Mouse (Mus musculus) midbrain, embryonic 15.5 days (tissue): ENCODE measurements at regions not wholly inside any gene's neighbourhood (a gene's known extent, or its start where the extent isn't known, plus 50 kb on each side); places are given as distances from the start of the nearest gene placed in this dataset.
A peak's percentile ranks its signal among the peaks of the same experiment; 100 is the strongest.

Source experiments
- ATAC-seq: fragments of 200-750 bp; cut with Nextera tagmentation; replicated peaks from 2 replicates; pipeline ENCODE4 v1.8.0; 2017; ENCODE audit warnings: moderate TSS enrichment
- H3K27ac ChIP-seq: fragments of 300-500 bp; sonication (generic); 2 replicates; pipeline ENCODE4 v1.5.1; 2015; ENCODE audit warnings: mild to moderate bottlenecking, inconsistent platforms
- H3K27me3 ChIP-seq: fragments of 300-500 bp; sonication (generic); replicated peaks from 2 replicates; pipeline ENCODE4 v1.6.1; 2015; ENCODE audit warnings: inconsistent platforms
- H3K36me3 ChIP-seq: fragments of 300-500 bp; sonication (generic); replicated peaks from 2 replicates; pipeline ENCODE4 v1.6.1; 2015; ENCODE audit warnings: inconsistent platforms
- H3K4me1 ChIP-seq: fragments of 300-500 bp; sonication (generic); 2 replicates; pipeline ENCODE4 v1.6.1; 2015; ENCODE audit warnings: inconsistent platforms
- H3K4me2 ChIP-seq: fragments of 300-500 bp; sonication (generic); 2 replicates; pipeline ENCODE4 v1.6.1; 2015; ENCODE audit warnings: inconsistent platforms, mild to moderate bottlenecking, moderate library complexity
- H3K4me3 ChIP-seq: fragments of 300-500 bp; sonication (generic); 2 replicates; pipeline ENCODE4 v1.5.1; 2015; ENCODE audit warnings: mild to moderate bottlenecking, inconsistent platforms
- H3K9ac ChIP-seq: fragments of 300-500 bp; sonication (generic); 2 replicates; pipeline ENCODE4 v1.6.1; 2015; ENCODE audit warnings: mild to moderate bottlenecking, inconsistent platforms
- H3K9me3 ChIP-seq: fragments of 300-500 bp; sonication (generic); 2 replicates; pipeline ENCODE4 v1.6.1; 2016; ENCODE audit warnings: inconsistent platforms
- WGBS: fragments of 180-500 bp; shearing (Covaris S2); methylation state at CpG from one replicate; pipeline ENCODE4 v1.1.7; 2015; ENCODE audit warnings: mixed read lengths; 5-methylcytosine and 5-hydroxymethylcytosine counted together

DNA sequence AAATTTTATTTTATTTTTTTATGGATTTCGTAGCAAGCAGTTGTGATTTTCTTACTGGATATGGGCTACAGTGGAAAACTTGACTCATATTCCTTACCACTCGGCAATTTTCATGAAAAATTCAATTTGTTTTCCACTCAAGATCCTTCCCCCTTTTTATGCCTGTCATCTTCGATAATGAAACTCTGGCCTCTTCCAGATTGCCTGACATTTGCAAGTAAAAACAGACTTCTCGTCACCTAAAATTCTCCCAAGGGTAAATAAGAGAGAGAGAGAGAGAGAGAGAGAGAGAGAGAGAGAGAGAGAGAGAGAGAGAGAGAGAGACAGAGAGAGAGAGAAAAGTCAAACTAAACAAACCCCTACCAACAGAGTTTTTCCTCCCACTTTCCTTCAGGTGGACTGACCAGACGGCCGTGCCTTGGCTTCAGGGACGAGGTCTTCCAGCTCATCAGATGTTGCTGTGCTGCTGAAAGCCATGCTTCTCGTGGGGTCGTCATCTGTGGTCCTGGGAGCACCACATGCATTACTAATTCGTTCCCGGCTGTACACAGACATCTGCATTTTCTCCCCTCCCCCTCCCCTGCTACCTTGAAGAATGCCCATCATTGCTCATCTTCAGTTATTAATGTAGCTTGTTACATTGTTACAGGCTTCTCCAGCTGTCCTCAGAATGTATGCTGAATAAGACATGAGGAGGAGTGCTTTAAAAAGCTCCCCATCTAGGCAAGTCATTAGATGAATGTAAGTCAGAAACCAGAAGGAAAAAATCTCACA lies 569.4 kb downstream of the Ptprc start:
- Histone ChIP-seq H3K36me3 (no peaks in the 10 kb centered on the region), H3K4me1 (peaks cover 5% of the 10 kb centered on the region; the same call in 1 of the 2 replicates), H3K27me3 (no peaks in the 10 kb centered on the region), H3K4me2 (peak overlapping the region; percentile 38), H3K27ac (peak overlapping the region; percentile 78), H3K4me3 (0 out of 2 replicates have a peak overlapping the region, but pooled peaks have one; percentile 10), H3K9me3 (no peaks in the 10 kb centered on the region), H3K9ac (no peak overlapping the region)
- WGBS = 26% methylated on average over 11 of the region's 11 CpGs
- ATAC-seq = peak; percentile 90

- no peaks in the 10 kb centered on the region for H3K27me3 ChIP-seq
- H3K4me2 ChIP-seq = no peak overlapping the region
- WGBS = 93% methylated on average over 7 of the region's 7 CpGs
- H3K4me3 ChIP-seq = no peak overlapping the region
- no peak overlapping the region for H3K27ac ChIP-seq
- no peak for ATAC-seq
- no peaks in the 10 kb centered on the region for H3K9me3 ChIP-seq
- no peaks in the 10 kb centered on the region for H3K36me3 ChIP-seq
- H3K9ac ChIP-seq = no peak overlapping the region
- no peaks in the 10 kb centered on the region for H3K4me1 ChIP-seq
Observed at GRCm38 (mm10) chr1:137593732-137594131, 581.8 kb downstream of the Ptprc start.

DNA sequence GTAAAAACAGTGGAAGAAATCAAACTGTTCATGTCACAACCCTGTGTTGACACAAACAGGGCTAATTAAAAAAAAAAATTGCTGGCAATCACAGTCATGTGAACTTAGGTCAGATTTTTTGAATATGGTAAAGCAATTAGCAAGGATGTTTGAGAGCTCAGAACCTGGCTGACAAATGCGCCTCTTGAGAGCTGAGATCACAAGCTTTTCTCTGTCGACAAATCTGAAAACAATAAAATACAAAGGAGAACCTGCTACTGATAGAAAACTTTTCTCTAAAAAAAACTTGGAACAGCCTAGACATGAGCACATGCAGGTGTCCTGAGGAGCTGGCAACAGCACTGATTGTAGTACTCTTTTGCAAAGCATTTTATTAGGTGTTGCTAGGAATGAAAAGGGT lies 583.6 kb downstream of the Ptprc start:
- WGBS = 61% methylated on average over 2 of the region's 2 CpGs
- Histone ChIP-seq H3K4me2 (no peak overlapping the region), H3K27ac (no peak overlapping the region), H3K36me3 (no peaks in the 10 kb centered on the region), H3K4me1 (no peaks in the 10 kb centered on the region), H3K9ac (no peak overlapping the region), H3K9me3 (no peaks in the 10 kb centered on the region), H3K4me3 (no peak overlapping the region), H3K27me3 (no peaks in the 10 kb centered on the region)
- ATAC-seq = no peak

DNA sequence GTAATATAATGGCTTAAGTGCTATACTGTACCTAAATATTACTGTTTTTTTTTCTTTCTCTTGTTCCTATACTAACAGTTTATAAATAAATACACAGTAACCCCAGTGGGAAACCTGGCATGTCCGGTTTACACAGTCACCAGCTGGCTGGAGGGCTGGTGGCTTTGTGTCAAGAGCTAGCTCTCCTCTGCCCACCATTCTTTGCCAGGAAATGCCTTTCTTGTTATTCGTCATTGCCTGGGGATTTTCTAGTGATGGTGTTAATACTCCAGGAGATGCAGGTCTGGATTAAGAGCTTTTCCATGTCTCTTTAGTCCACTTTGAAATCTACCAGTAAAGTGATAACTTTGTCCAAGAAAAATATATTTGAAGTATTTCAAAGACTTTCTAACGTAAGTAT lies 584.2 kb downstream of the Ptprc start:
- H3K27me3 ChIP-seq = no peaks in the 10 kb centered on the region
- H3K4me3 ChIP-seq = no peak overlapping the region
- H3K9ac ChIP-seq = no peak overlapping the region
- H3K4me1 ChIP-seq = no peaks in the 10 kb centered on the region
- H3K9me3 ChIP-seq = no peaks in the 10 kb centered on the region
- no peak for ATAC-seq
- H3K36me3 ChIP-seq = no peaks in the 10 kb centered on the region
- H3K4me2 ChIP-seq = no peak overlapping the region
- H3K27ac ChIP-seq = no peak overlapping the region
- WGBS = 50% methylated on average over 3 of the region's 3 CpGs

DNA sequence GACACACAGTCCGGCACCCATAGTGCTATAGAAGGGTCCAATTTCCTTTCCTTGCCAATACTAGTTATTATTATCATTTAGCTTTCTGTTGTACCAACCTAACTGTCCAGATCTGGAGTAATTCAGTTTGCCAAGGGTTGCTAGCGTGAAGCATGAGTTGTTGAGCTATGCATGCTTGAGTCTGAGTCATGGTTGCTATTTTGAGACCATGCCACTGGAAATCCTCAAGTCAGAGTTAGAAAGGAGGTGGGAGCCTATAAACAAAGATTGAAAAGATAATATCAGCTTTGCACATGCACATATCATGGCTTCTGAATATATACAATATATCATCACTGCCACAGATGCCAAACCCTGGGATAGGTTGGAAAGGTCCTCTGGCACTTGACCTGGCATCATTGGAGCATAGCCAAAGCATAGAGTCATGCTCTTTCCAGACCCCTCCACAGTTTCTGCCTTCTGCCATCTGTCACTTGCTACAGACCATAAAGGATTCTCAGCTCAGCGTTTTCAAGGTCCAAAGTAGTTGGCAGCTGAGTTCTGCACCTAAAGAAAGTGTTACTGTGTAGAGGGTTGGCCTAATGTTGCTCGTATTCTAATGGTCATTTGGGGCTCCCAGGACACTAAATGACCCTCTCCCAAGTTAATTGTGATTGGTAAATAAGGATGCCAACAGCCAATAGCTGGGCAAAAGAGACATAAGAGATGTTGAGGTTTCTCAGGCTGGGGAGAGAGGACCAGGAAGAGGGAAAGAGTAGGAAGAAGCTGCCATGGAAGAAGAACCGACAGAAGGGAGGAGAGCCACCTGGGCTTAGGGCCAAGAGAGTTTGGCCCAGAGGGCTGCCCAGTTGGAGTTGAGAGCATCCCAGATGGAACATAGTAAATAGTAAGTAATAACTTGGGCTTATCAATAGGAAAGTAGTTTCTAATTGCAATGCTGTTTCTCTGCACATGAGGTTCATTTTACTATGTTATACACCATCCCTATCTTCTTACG lies 586.9 kb downstream of the Ptprc start:
- Histone ChIP-seq H3K4me2 (no peak overlapping the region), H3K4me1 (no peaks in the 10 kb centered on the region), H3K36me3 (no peaks in the 10 kb centered on the region), H3K4me3 (no peak overlapping the region), H3K27me3 (no peaks in the 10 kb centered on the region), H3K9ac (no peak overlapping the region), H3K27ac (no peak overlapping the region), H3K9me3 (no peaks in the 10 kb centered on the region)
- 87% methylated on average over 6 of the region's 6 CpGs for WGBS
- ATAC-seq = no peak

- Histone ChIP-seq H3K36me3 (no peaks in the 10 kb centered on the region), H3K27me3 (no peaks in the 10 kb centered on the region), H3K4me2 (no peak overlapping the region), H3K9me3 (no peaks in the 10 kb centered on the region), H3K9ac (no peak overlapping the region), H3K27ac (no peak overlapping the region), H3K4me1 (no peaks in the 10 kb centered on the region), H3K4me3 (no peak overlapping the region)
- 87% methylated on average over 12 of the region's 12 CpGs for whole genome bisulfite sequencing
- no peak for ATAC-seq
Observed at GRCm38 (mm10) chr1:137587481-137588228, 587.9 kb downstream of the Ptprc start.

DNA sequence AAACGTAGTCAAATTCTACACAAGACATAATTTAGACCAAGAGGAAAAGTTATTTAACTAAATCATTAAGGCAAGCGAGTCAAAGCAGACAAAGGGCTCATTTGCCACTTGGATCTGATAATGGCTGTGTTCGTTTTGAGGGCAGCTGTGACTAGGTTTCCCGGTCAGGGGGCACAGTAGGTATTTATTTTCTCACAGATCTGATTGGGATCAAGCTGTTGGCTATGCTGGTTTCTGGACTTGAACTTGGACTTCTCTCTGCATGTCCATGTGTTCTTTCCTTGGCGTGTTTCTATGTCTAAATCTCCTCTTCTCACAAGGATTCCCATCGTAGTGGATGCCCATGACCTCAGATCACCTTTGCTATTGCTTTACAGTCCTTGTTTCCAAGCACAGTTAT lies 590.8 kb downstream of the Ptprc start:
- no peak overlapping the region for H3K4me2 ChIP-seq
- no peak overlapping the region for H3K27ac ChIP-seq
- no peaks in the 10 kb centered on the region for H3K4me1 ChIP-seq
- whole genome bisulfite sequencing = 69% methylated on average over 6 of the region's 6 CpGs
- no peak for ATAC-seq
- no peaks in the 10 kb centered on the region for H3K27me3 ChIP-seq
- no peaks in the 10 kb centered on the region for H3K36me3 ChIP-seq
- H3K4me3 ChIP-seq = no peak overlapping the region
- H3K9me3 ChIP-seq = no peaks in the 10 kb centered on the region
- no peak overlapping the region for H3K9ac ChIP-seq

DNA sequence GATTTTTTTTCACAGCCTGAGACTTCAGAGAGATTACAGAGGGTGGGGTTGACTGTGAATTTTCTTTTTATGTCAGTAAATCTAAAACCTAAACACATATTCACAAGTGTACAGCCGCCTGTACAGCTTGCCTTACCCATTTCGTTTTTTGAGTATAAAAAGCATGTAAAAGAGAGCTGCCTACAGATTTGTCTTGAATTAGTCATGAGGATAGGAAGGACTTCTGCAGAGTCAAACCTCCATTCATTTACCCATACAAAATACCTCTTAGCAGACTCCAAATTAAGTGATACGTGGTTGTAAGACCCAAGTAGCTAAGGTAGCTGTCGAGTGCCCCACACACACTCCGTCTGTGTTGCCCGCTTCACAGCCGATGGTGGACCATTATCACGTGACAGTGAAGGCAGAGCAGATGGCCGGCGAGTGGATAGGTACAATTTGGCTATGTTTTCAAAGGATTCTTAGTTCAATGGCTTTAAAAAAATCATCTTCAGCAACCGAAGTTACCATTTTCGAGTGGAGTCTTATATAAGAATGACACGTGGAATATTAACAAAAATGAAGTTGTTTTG lies 591.3 kb downstream of the Ptprc start:
- Histone ChIP-seq H3K27ac (no peak overlapping the region), H3K27me3 (no peaks in the 10 kb centered on the region), H3K36me3 (no peaks in the 10 kb centered on the region), H3K9ac (no peak overlapping the region), H3K4me1 (no peaks in the 10 kb centered on the region), H3K4me3 (no peak overlapping the region), H3K4me2 (no peak overlapping the region), H3K9me3 (no peaks in the 10 kb centered on the region)
- 83% methylated on average over 13 of the region's 13 CpGs for WGBS
- ATAC-seq = no peak

DNA sequence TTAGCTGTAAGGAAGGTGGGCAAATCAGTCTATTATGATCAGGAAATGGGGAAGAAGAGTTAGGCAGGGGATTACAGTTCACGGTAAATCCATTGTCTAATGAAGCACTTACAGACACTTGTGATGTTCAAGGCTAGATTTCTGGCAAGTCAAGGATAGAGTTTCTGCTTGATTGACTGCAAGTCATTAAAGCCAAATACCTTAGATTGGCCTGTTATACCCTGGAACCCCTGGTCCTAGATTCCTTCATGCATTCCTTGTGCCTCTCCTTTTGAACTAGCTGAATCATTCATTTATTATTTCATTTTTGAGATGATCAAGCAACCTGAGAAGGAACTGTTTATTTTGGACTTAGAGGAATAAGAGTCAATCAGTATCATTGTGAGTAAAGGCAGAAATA lies 597.9 kb downstream of the Ptprc start:
- Histone ChIP-seq H3K4me2 (no peak overlapping the region), H3K4me3 (no peak overlapping the region), H3K27me3 (no peaks in the 10 kb centered on the region), H3K4me1 (no peaks in the 10 kb centered on the region), H3K36me3 (no peaks in the 10 kb centered on the region), H3K9ac (no peak overlapping the region), H3K9me3 (no peaks in the 10 kb centered on the region), H3K27ac (no peak overlapping the region)
- WGBS = 51% methylated on average over 1 of the region's 1 CpGs
- no peak for ATAC-seq

DNA sequence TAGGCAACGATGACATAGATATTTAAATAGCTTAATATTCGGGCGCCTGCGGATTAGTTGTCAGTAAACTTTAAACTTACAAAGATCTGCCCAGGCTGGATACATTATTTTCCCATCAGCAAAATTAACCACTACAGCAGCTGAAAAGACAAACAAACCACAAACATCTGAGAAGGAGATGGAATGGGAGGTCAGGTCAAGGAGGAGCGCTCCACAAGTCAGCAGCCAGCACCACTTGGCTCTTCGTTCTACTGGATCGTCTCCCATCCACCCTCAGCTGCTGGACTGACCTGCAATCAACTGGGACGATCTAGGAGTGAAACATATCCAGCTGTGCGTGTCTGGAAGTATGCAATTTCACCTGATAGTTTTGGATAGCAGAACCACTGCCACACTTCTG lies 599.3 kb downstream of the Ptprc start:
- no peak overlapping the region for H3K27ac ChIP-seq
- H3K4me2 ChIP-seq = no peak overlapping the region
- H3K9ac ChIP-seq = no peak overlapping the region
- WGBS = 84% methylated on average over 9 of the region's 9 CpGs
- no peaks in the 10 kb centered on the region for H3K27me3 ChIP-seq
- H3K4me1 ChIP-seq = no peaks in the 10 kb centered on the region
- no peaks in the 10 kb centered on the region for H3K36me3 ChIP-seq
- H3K9me3 ChIP-seq = no peaks in the 10 kb centered on the region
- H3K4me3 ChIP-seq = no peak overlapping the region
- no peak for ATAC-seq

- Histone ChIP-seq H3K9ac (no peak overlapping the region), H3K27ac (no peak overlapping the region), H3K36me3 (no peaks in the 10 kb centered on the region), H3K4me3 (no peak overlapping the region), H3K27me3 (no peaks in the 10 kb centered on the region), H3K9me3 (no peaks in the 10 kb centered on the region), H3K4me1 (no peaks in the 10 kb centered on the region), H3K4me2 (no peak overlapping the region)
- ATAC-seq = no peak
Observed at GRCm38 (mm10) chr1:137575380-137575779, 600.1 kb downstream of the Ptprc start.
